Mouse (Mus musculus) stomach, embryonic 14.5 days (tissue): Measurements from ENCODE around the gene Gm20388. TPM values are rescaled to one million over a fixed set of nuclear protein-coding genes. Genes with fewer than 3 reads are reported as not detected.

Source experiments
- ATAC-seq: fragments of 200-750 bp; cut with Nextera tagmentation; 2 replicates; pipeline ENCODE4 v1.8.0; 2017; ENCODE audit warnings: low read depth, moderate TSS enrichment; ENCODE audit not compliant: insufficient number of reproducible peaks, insufficient read depth, low FRiP score
- H3K27ac ChIP-seq: fragments of 300-500 bp; sonication (generic); 2 replicates; pipeline ENCODE4 v1.5.1; 2014; ENCODE audit warnings: mild to moderate bottlenecking, low read length, moderate library complexity, mixed read lengths
- H3K27me3 ChIP-seq: fragments of 300-500 bp; sonication (generic); 2 replicates; pipeline ENCODE4 v1.6.1; 2014; ENCODE audit warnings: low read length, control low read depth, mixed read lengths; ENCODE audit not compliant: control insufficient read depth, insufficient read depth
- H3K36me3 ChIP-seq: fragments of 300-500 bp; sonication (generic); 2 replicates; pipeline ENCODE4 v1.6.1; 2014; ENCODE audit warnings: mild to moderate bottlenecking, control low read depth, low read length, moderate library complexity, mixed read lengths; ENCODE audit not compliant: control insufficient read depth, insufficient read depth
- H3K4me1 ChIP-seq: fragments of 300-500 bp; sonication (generic); 2 replicates; pipeline ENCODE4 v1.6.1; 2014; ENCODE audit warnings: low read length, control low read depth, mixed read lengths; ENCODE audit not compliant: control insufficient read depth, insufficient read depth
- H3K4me2 ChIP-seq: fragments of 300-500 bp; sonication (generic); replicated peaks from 2 replicates; pipeline ENCODE4 v1.6.1; 2014; ENCODE audit warnings: low read depth, low read length, control low read depth
- H3K4me3 ChIP-seq: fragments of 300-500 bp; sonication (generic); 2 replicates; pipeline ENCODE4 v1.5.1; 2014; ENCODE audit warnings: low read depth, low read length, control low read depth
- H3K9ac ChIP-seq: fragments of 300-500 bp; sonication (generic); replicated peaks from 2 replicates; pipeline ENCODE4 v1.6.1; 2014; ENCODE audit warnings: low read depth, mild to moderate bottlenecking, control low read depth, low read length, moderate library complexity, mixed read lengths
- H3K9me3 ChIP-seq: fragments of 300-500 bp; sonication (generic); 2 replicates; pipeline ENCODE4 v1.6.1; 2016; ENCODE audit warnings: low read depth, low read length, control low read depth; ENCODE audit not compliant: control insufficient read depth
- WGBS: fragments of 180-500 bp; shearing (Covaris S2); extraction: QIAGEN DNeasy Blood & Tissue Kit; methylation state at CpG from one replicate; pipeline ENCODE4 v1.1.7; 2014; 5-methylcytosine and 5-hydroxymethylcytosine counted together
- polyA plus RNA-seq: library from polyadenylated mRNA; unstranded; fragments of >200 nt; fragmentation: Nextera tagmentation; extraction: Ambion mirVana; gene quantifications from 2 replicates; pipeline ENCODE4 v1.2.1, GENCODE M21; 2014

Gm20388 gene
- polyA plus RNA-seq, 1 experiment from 2014 or later = 11.4 TPM

GRCm38 (mm10) chr8:120120951-120121350 lies 210.3 kb downstream of the Gm20388 start:
- no peaks in the 10 kb centered on the region; the same call in 1 of the 2 replicates for H3K9me3 ChIP-seq
- H3K36me3 ChIP-seq = no peaks in the 10 kb centered on the region
- no peak overlapping the region for H3K9ac ChIP-seq
- 38% methylated on average over 5 of the region's 5 CpGs for WGBS
- H3K27ac ChIP-seq = no peak overlapping the region
- peaks cover 25% of the 10 kb centered on the region for H3K4me1 ChIP-seq
- H3K4me2 ChIP-seq = no peak overlapping the region
- no peak overlapping the region for H3K4me3 ChIP-seq
- no peak for ATAC-seq
- 0 out of 2 replicates have a peak, but pooled peaks cover 3% of the 10 kb centered on the region for H3K27me3 ChIP-seq

GRCm38 (mm10) chr8:120124261-120124660 lies 213.6 kb downstream of the Gm20388 start:
- no peaks in the 10 kb centered on the region for H3K27me3 ChIP-seq
- no peaks in the 10 kb centered on the region for H3K36me3 ChIP-seq
- H3K9me3 ChIP-seq = no peaks in the 10 kb centered on the region
- H3K4me3 ChIP-seq = no peak overlapping the region
- no peak overlapping the region for H3K9ac ChIP-seq
- H3K4me2 ChIP-seq = no peak overlapping the region
- no peak overlapping the region for H3K27ac ChIP-seq
- peaks cover 38% of the 10 kb centered on the region for H3K4me1 ChIP-seq
- no peak for ATAC-seq
- 17% methylated on average over 6 of the region's 6 CpGs for WGBS

- no peak for ATAC-seq
- no peaks in the 10 kb centered on the region for H3K9me3 ChIP-seq
- H3K27ac ChIP-seq = no peak overlapping the region
- no peaks in the 10 kb centered on the region for H3K27me3 ChIP-seq
- no peak overlapping the region for H3K9ac ChIP-seq
- H3K4me2 ChIP-seq = no peak overlapping the region
- H3K4me1 ChIP-seq = peaks cover 38% of the 10 kb centered on the region
- WGBS = 47% methylated on average over 7 of the region's 7 CpGs
- H3K4me3 ChIP-seq = no peak overlapping the region
- no peaks in the 10 kb centered on the region for H3K36me3 ChIP-seq
Observed at GRCm38 (mm10) chr8:120124836-120125389, 214.3 kb downstream of the Gm20388 start.

- Histone ChIP-seq H3K9me3 (no peaks in the 10 kb centered on the region), H3K27me3 (no peaks in the 10 kb centered on the region), H3K4me3 (no peak overlapping the region), H3K36me3 (no peaks in the 10 kb centered on the region), H3K27ac (peak overlapping the region; percentile 52; the same call in 1 of the 2 replicates), H3K4me1 (peaks cover 34% of the 10 kb centered on the region), H3K4me2 (no peak overlapping the region), H3K9ac (no peak overlapping the region)
- no peak for ATAC-seq
- 26% methylated on average over 14 of the region's 14 CpGs for WGBS
Observed at GRCm38 (mm10) chr8:120126357-120127161, 215.9 kb downstream of the Gm20388 start.

- WGBS = 71% methylated on average over 4 of the region's 4 CpGs
- Histone ChIP-seq H3K27me3 (no peaks in the 10 kb centered on the region), H3K9ac (no peak overlapping the region), H3K4me2 (no peak overlapping the region), H3K4me3 (no peak overlapping the region), H3K4me1 (peaks cover 23% of the 10 kb centered on the region), H3K27ac (peak overlapping the region; percentile 10; the same call in 1 of the 2 replicates), H3K36me3 (no peaks in the 10 kb centered on the region), H3K9me3 (no peaks in the 10 kb centered on the region)
- no peak for ATAC-seq
Observed at GRCm38 (mm10) chr8:120129547-120129946, 218.9 kb downstream of the Gm20388 start.

GRCm38 (mm10) chr8:120131158-120131557 lies 220.5 kb downstream of the Gm20388 start:
- H3K9me3 ChIP-seq = no peaks in the 10 kb centered on the region
- H3K27me3 ChIP-seq = no peaks in the 10 kb centered on the region
- no peak overlapping the region for H3K4me2 ChIP-seq
- WGBS = 86% methylated on average over 8 of the region's 8 CpGs
- H3K9ac ChIP-seq = no peak overlapping the region
- ATAC-seq = no peak
- peaks cover 11% of the 10 kb centered on the region; the same call in 1 of the 2 replicates for H3K4me1 ChIP-seq
- H3K27ac ChIP-seq = no peak overlapping the region
- no peaks in the 10 kb centered on the region for H3K36me3 ChIP-seq
- H3K4me3 ChIP-seq = no peak overlapping the region

GRCm38 (mm10) chr8:120133169-120133568 lies 222.5 kb downstream of the Gm20388 start:
- WGBS = 80% methylated on average over 7 of the region's 7 CpGs
- Histone ChIP-seq H3K9me3 (no peaks in the 10 kb centered on the region), H3K4me3 (no peak overlapping the region), H3K9ac (no peak overlapping the region), H3K4me1 (no peaks in the 10 kb centered on the region), H3K27ac (no peak overlapping the region), H3K27me3 (no peaks in the 10 kb centered on the region), H3K4me2 (no peak overlapping the region), H3K36me3 (no peaks in the 10 kb centered on the region)
- no peak for ATAC-seq

DNA sequence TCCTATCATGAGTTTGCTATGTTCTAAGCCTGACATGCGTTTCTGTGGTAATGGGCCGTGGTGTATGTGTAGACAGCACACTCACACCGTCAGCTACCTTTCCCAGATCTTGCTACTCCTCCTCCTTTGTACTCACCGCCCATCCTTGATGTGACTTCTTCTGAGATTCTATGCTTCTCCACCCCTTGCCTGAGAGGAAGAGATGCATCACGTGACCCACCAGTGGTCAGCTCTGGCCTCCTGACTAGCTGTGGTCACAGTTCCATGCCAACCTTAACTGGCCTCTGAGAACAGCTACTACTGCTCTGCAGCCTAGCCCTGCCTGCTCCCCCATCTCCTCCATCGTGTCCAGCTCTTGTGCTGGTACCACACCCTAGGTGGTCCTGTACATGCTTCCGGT lies 225.0 kb downstream of the Gm20388 start:
- H3K36me3 ChIP-seq = no peaks in the 10 kb centered on the region
- no peak overlapping the region for H3K27ac ChIP-seq
- ATAC-seq = no peak
- no peaks in the 10 kb centered on the region for H3K9me3 ChIP-seq
- no peak overlapping the region for H3K9ac ChIP-seq
- H3K4me3 ChIP-seq = no peak overlapping the region
- no peaks in the 10 kb centered on the region for H3K4me1 ChIP-seq
- no peak overlapping the region for H3K4me2 ChIP-seq
- H3K27me3 ChIP-seq = no peaks in the 10 kb centered on the region
- 88% methylated on average over 7 of the region's 7 CpGs for WGBS
